Mouse (Mus musculus) megakaryocyte, embryonic 14.5 days (primary cell): ENCODE measurements around the gene Sh2d5. TPM values are rescaled to one million over a fixed set of nuclear protein-coding genes. Genes with fewer than 3 reads are reported as not detected.
A peak's percentile ranks its signal among the peaks of the same experiment; 100 is the strongest.

Experiments used
- H3K27me3 ChIP-seq: replicated peaks from 2 replicates; pipeline ENCODE3; 2012; ENCODE audit warnings: inconsistent platforms
- H3K36me3 ChIP-seq: replicated peaks from 2 replicates; pipeline ENCODE3; 2012; ENCODE audit warnings: low read length, inconsistent platforms, mixed read lengths
- H3K4me1 ChIP-seq: 2 replicates; pipeline ENCODE4 v1.6.1; 2012; ENCODE audit warnings: inconsistent platforms
- H3K4me3 ChIP-seq: replicated peaks from 2 replicates; pipeline ENCODE3; 2012; ENCODE audit warnings: moderate library complexity, mild to moderate bottlenecking, inconsistent platforms
- H3K9me3 ChIP-seq: 2 replicates; pipeline ENCODE4 v1.6.1; 2012; ENCODE audit warnings: inconsistent platforms
- FLI1 ChIP-seq: IDR thresholded peaks from 2 replicates; pipeline ENCODE4 v1.6.1; 2012; ENCODE audit warnings: low read length, inconsistent platforms, mixed read lengths
- GATA1 ChIP-seq: IDR thresholded peaks from 3 replicates; pipeline ENCODE4 v1.6.1; 2012; ENCODE audit warnings: mixed read lengths, low read length, inconsistent platforms, borderline replicate concordance
- polyA plus RNA-seq: library from polyadenylated mRNA; stranded (reverse); fragments of >175 nt; gene quantifications from 2 replicates; pipeline ENCODE4 v1.2.3, GENCODE M21; 2012; ENCODE audit warnings: low replicate concordance; ENCODE audit not compliant: insufficient read depth

Gene Sh2d5
- polyA plus RNA-seq = 11.4 and 15.9 TPM in 2 replicates

DNA sequence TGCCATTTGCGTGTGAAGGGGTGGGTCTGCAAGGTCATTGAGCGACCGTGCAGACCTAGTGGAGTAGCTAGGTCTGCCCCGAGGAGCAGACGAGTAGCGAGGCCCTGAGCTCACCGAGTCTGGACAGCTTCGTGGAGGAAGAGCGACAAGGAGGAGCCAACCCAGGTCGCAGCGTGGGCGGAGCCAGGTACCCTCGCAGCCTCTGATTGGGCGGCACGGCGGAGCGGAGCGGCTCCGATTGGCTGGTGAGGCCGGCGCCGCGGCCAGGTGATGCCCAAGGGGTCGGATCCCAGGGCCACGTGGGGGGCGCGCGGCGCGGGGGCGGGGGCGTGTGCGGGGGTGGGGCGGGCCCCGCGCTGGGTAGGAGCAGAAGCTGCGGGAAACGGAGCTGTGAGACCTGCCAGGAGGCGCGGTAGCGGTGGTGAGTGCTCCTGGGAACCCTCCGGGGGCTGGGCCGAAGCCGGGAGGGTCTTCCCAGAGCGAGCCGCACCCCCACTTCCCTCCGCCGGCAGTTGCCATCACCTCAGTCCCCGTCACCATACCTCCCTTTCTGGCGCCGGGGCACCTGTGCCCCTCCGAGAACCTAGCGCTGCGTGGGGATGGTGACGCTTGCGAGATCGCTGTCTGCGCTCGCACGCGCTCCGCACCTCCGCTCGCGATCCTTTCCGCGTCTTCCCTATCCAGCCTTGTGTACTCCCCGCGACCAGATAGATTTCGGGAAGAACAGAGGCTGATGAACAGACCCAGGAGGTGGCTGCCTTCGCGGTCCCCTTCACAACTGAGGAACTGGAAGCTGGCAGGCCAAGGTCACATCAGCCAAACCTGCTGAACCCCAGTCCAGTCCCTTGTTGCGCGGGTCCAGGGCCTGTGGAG, at the start of gene Sh2d5, which contains the start of gene Kif17:
Sh2d5 (plus strand) TSS at position 316 of the 873 bp plus-strand sequence.
Kif17 (plus strand) TSS at position 348 of the 873 bp plus-strand sequence.
- TF ChIP-seq GATA1 = no peak
- TF ChIP-seq FLI1 = no peak
- H3K4me1 ChIP-seq = peaks cover 73% of the 10 kb centered on the region
- H3K27me3 ChIP-seq = peaks cover 42% of the 10 kb centered on the region
- peaks cover 64% of the 10 kb centered on the region for H3K36me3 ChIP-seq
- H3K9me3 ChIP-seq = no peaks in the 10 kb centered on the region
- H3K4me3 ChIP-seq = peak within 1 kb of the TSS; percentile 93

DNA sequence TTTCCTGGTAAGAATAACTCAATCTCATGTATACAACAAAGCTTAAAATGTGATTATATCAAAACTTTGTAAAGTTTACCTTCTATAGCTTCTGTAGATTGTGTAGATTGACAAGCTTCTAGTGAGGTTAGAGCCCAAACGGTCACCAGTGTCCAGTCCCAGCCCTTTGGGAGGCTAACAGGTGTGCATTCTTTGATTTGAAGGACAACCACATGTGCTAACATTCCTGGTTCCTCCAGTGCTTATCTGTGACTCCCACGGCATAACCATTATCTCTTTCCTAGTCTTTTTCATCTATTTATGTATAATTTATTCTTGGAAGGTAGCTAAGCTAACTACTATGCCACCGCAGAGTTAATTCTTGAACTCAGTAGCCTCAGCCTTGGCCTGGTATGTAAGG, 49.4 kb upstream of the Sh2d5 start:
- Histone ChIP-seq H3K36me3 (peaks cover 97% of the 10 kb centered on the region), H3K4me3 (no peak overlapping the region), H3K9me3 (no peaks in the 10 kb centered on the region), H3K4me1 (peaks cover 4% of the 10 kb centered on the region; the same call in 1 of the 2 replicates), H3K27me3 (no peaks in the 10 kb centered on the region)
- TF ChIP-seq FLI1 (no peak), GATA1 (no peak)

DNA sequence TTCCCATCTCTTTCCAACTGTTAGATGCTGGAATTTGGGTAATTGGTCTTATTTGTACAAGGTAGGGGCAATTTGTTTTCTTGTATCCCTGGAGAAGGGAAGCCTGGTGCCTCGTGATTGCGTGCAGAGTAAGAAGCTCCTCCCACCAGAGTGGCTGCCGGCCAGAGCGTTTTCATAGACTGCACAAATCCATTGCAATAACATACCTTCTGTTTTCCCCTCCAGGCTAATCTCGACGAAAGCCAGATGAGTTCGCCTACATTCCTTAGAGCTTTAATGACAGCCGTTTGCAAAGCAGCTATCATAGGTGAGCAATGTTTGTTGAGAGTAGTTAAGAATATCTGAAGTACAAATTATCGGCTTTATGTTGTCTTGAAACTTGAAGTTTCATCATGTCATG, 48.5 kb upstream of the Sh2d5 start:
- Histone ChIP-seq H3K4me3 (no peak overlapping the region), H3K4me1 (0 out of 2 replicates have a peak, but pooled peaks cover 3% of the 10 kb centered on the region), H3K9me3 (no peaks in the 10 kb centered on the region), H3K36me3 (peaks cover 95% of the 10 kb centered on the region), H3K27me3 (no peaks in the 10 kb centered on the region)
- no peak for TF ChIP-seq FLI1
- TF ChIP-seq GATA1 = no peak

- Histone ChIP-seq H3K4me3 (no peak overlapping the region), H3K4me1 (peaks cover 45% of the 10 kb centered on the region), H3K36me3 (peaks cover 52% of the 10 kb centered on the region), H3K9me3 (no peaks in the 10 kb centered on the region), H3K27me3 (no peaks in the 10 kb centered on the region)
- no peak for TF ChIP-seq GATA1
- no peak for TF ChIP-seq FLI1
Measured at GRCm38 (mm10) chr4:138210116-138210515, 40.1 kb upstream of the Sh2d5 start.

DNA sequence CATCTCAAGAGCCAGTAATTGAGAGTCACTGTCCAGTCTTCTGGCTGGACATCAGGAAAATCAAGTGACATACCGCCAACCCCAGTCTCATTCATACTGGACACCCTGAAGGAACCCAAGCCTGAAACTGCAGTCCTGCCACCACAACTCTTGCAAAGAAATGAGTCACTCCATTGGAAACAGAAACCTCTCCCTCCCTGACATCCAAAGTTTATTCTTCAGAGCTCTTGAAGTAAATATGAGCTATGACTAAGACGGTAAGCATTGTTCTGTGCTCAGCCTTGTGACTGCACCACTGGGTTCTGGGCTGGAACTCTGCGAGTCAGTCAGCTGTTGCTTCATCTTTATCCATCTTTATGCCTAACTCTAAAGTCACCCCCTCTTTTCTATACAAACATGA, 36.3 kb upstream of the Sh2d5 start:
- no peak for TF ChIP-seq GATA1
- no peak for TF ChIP-seq FLI1
- Histone ChIP-seq H3K4me1 (peaks cover 65% of the 10 kb centered on the region), H3K36me3 (peaks cover 24% of the 10 kb centered on the region), H3K27me3 (no peaks in the 10 kb centered on the region), H3K4me3 (peak overlapping the region; percentile 47), H3K9me3 (no peaks in the 10 kb centered on the region)

GRCm38 (mm10) chr4:138215671-138216199, 34.5 kb upstream of the Sh2d5 start:
- no peaks in the 10 kb centered on the region for H3K27me3 ChIP-seq
- H3K36me3 ChIP-seq = peaks cover 22% of the 10 kb centered on the region
- peaks cover 71% of the 10 kb centered on the region for H3K4me1 ChIP-seq
- TF ChIP-seq FLI1 = no peak
- TF ChIP-seq GATA1 = no peak
- H3K4me3 ChIP-seq = peak overlapping the region; percentile 99
- H3K9me3 ChIP-seq = no peaks in the 10 kb centered on the region

- no peaks in the 10 kb centered on the region for H3K9me3 ChIP-seq
- H3K27me3 ChIP-seq = no peaks in the 10 kb centered on the region
- peaks cover 73% of the 10 kb centered on the region for H3K4me1 ChIP-seq
- TF ChIP-seq FLI1 = no peak
- TF ChIP-seq GATA1 = no peak
- H3K4me3 ChIP-seq = peak within 1 kb of the TSS; percentile 99
- H3K36me3 ChIP-seq = peaks cover 26% of the 10 kb centered on the region
Measured at GRCm38 (mm10) chr4:138216200-138216890, 33.9 kb upstream of the Sh2d5 start, which contains the start of gene Hp1bp3. Gene Hp1bp3, plus strand, starts transcription at chr4:138216296.

- no peaks in the 10 kb centered on the region for H3K9me3 ChIP-seq
- TF ChIP-seq FLI1 = no peak
- no peak for TF ChIP-seq GATA1
- peaks cover 32% of the 10 kb centered on the region for H3K36me3 ChIP-seq
- no peaks in the 10 kb centered on the region for H3K27me3 ChIP-seq
- peak overlapping the region; percentile 99 for H3K4me3 ChIP-seq
- H3K4me1 ChIP-seq = peaks cover 78% of the 10 kb centered on the region
Measured at GRCm38 (mm10) chr4:138216891-138217392, 33.3 kb upstream of the Sh2d5 start.

GRCm38 (mm10) chr4:138217441-138217840, 32.8 kb upstream of the Sh2d5 start:
- H3K9me3 ChIP-seq = no peaks in the 10 kb centered on the region
- no peak for TF ChIP-seq GATA1
- no peak for TF ChIP-seq FLI1
- H3K27me3 ChIP-seq = no peaks in the 10 kb centered on the region
- peaks cover 37% of the 10 kb centered on the region for H3K36me3 ChIP-seq
- peaks cover 79% of the 10 kb centered on the region for H3K4me1 ChIP-seq
- H3K4me3 ChIP-seq = peak overlapping the region; percentile 99
